Mouse (Mus musculus): ENCODE data around the gene Scd4. TPM values are rescaled to one million over a fixed set of nuclear protein-coding genes. Genes with fewer than 3 reads are reported as not detected.
"Not testable (repeated sequence)": the region's sequence is repeated elsewhere in the genome, so short reads cannot be mapped to it uniquely, and the experiment has no call there.

The Scd4 gene
- total RNA-seq, 2 experiments from 2014 or later, result 2.2 to 3.1 TPM

- intact Hi-C loops (cut with DNase I), result no loop called here
- no peak for DNase-seq (ENCODE audit: low spot score in 2 of 2)
Observed at GRCm38 (mm10) chr19:44311306-44312006, 21.4 kb upstream of the Scd4 start.

- intact Hi-C loops (cut with DNase I), result no loop called here
- no peak for DNase-seq (ENCODE audit: low spot score in 2 of 2)
Observed at GRCm38 (mm10) chr19:44312007-44312360, 20.9 kb upstream of the Scd4 start.

- no peak for DNase-seq (ENCODE audit: low spot score in 2 of 2)
Observed at GRCm38 (mm10) chr19:44313066-44313465, 19.8 kb upstream of the Scd4 start.

GRCm38 (mm10) chr19:44314327-44314759 lies 18.5 kb upstream of the Scd4 start:
- peak; percentile 84 to 85 for DNase-seq (ENCODE audit: low spot score in 2 of 2)
- intact Hi-C loops (cut with DNase I), result no loop called here

More at GRCm38 (mm10) chr19:44313066-44313465, 19.8 kb upstream of the Scd4 start:
- intact Hi-C loops (cut with DNase I), result no loop called here

- peak; percentile 63 to 73 for DNase-seq (ENCODE audit: low spot score in 2 of 2)
- intact Hi-C loops (cut with DNase I), result loop anchor here (1.0 kb wide), 1 partner anchor 17 kb away; no protein-coding TSS in a partner anchor
Observed at GRCm38 (mm10) chr19:44314871-44315414, 17.9 kb upstream of the Scd4 start.

GRCm38 (mm10) chr19:44316752-44317315 lies 16.1 kb upstream of the Scd4 start:
- no peak for DNase-seq (ENCODE audit: low spot score in 2 of 2)
- intact Hi-C loops (cut with DNase I), result no loop called here

- no peak for DNase-seq (ENCODE audit: low spot score in 2 of 2)
- intact Hi-C loops (cut with DNase I), result no loop called here
Observed at GRCm38 (mm10) chr19:44317391-44317790, 15.5 kb upstream of the Scd4 start.

GRCm38 (mm10) chr19:44318545-44318944 lies 14.3 kb upstream of the Scd4 start:
- DNase-seq (ENCODE audit: low spot score in 2 of 2), result no peak
- intact Hi-C loops (cut with DNase I), result no loop called here

- no peak for DNase-seq (ENCODE audit: low spot score in 2 of 2)
- intact Hi-C loops (cut with DNase I), result no loop called here
Observed at GRCm38 (mm10) chr19:44320316-44320715, 12.6 kb upstream of the Scd4 start.

- intact Hi-C loops (cut with DNase I), result no loop called here
- no peak for DNase-seq (ENCODE audit: low spot score in 2 of 2)
Observed at GRCm38 (mm10) chr19:44321201-44321600, 11.7 kb upstream of the Scd4 start.

- DNase-seq (ENCODE audit: low spot score in 2 of 2), result no peak
- intact Hi-C loops (cut with DNase I), result no loop called here
Observed at GRCm38 (mm10) chr19:44321631-44322030, 11.3 kb upstream of the Scd4 start.

- intact Hi-C loops (cut with DNase I), result no loop called here
Observed at GRCm38 (mm10) chr19:44329566-44329965, 3.3 kb upstream of the Scd4 start.

GRCm38 (mm10) chr19:44331128-44331527 lies 1.8 kb upstream of the Scd4 start:
- intact Hi-C loops (cut with DNase I); DNase-seq (ENCODE audit: low spot score in 2 of 2): not testable (repeated sequence)

More at GRCm38 (mm10) chr19:44329566-44329965, 3.3 kb upstream of the Scd4 start:
- no peak for DNase-seq (ENCODE audit: low spot score in 2 of 2)

GRCm38 (mm10) chr19:44331911-44332310 lies 981 bp upstream of the Scd4 start:
- intact Hi-C loops (cut with DNase I), result loop anchor here (1.0 to 2.0 kb wide), 2 partner anchors 17 to 29 kb away; no protein-coding TSS in a partner anchor
- no peak for DNase-seq (ENCODE audit: low spot score in 2 of 2)

- intact Hi-C loops (cut with DNase I), result loop anchor here (1.0 to 2.0 kb wide), 2 partner anchors 17 to 30 kb away; no protein-coding TSS in a partner anchor
- DNase-seq (ENCODE audit: low spot score in 2 of 2), result peak; percentile 61 to 75
Observed at GRCm38 (mm10) chr19:44332326-44332725, 566 bp upstream of the Scd4 start.

GRCm38 (mm10) chr19:44333991-44334390 lies 1.1 kb downstream of the Scd4 start:
- no peak for DNase-seq (ENCODE audit: low spot score in 2 of 2)
- intact Hi-C loops (cut with DNase I), result loop anchor here (2.0 kb wide), 1 partner anchor 31 kb away; no protein-coding TSS in a partner anchor

- peak; percentile 36 to 49 for DNase-seq (ENCODE audit: low spot score in 2 of 2)
Observed at GRCm38 (mm10) chr19:44335876-44336662, 3.2 kb downstream of the Scd4 start.

GRCm38 (mm10) chr19:44349689-44350088 lies 16.8 kb downstream of the Scd4 start:
- intact Hi-C loops (cut with DNase I), result no loop called here
- DNase-seq (ENCODE audit: low spot score in 2 of 2), result no peak

More at GRCm38 (mm10) chr19:44335876-44336662, 3.2 kb downstream of the Scd4 start:
- intact Hi-C loops (cut with DNase I), result no loop called here

- intact Hi-C loops (cut with DNase I), result no loop called here
- DNase-seq (ENCODE audit: low spot score in 2 of 2), result no peak
Observed at GRCm38 (mm10) chr19:44351756-44352155, 18.9 kb downstream of the Scd4 start.

- DNase-seq (ENCODE audit: low spot score in 2 of 2), result no peak
- intact Hi-C loops (cut with DNase I), result no loop called here
Observed at GRCm38 (mm10) chr19:44358700-44359099, 25.8 kb downstream of the Scd4 start.
